Mouse (Mus musculus) naive thymus-derived CD4-positive, alpha-beta T cell, adult 5 months (primary cell): ENCODE measurements around the gene Marcks. TPM values are rescaled to one million over a fixed set of nuclear protein-coding genes. Genes with fewer than 3 reads are reported as not detected.

Source experiments
- polyA plus RNA-seq: library from polyadenylated mRNA; unstranded; fragments of 100-300 nt; shearing (Covaris generic); gene quantifications from one replicate; pipeline ENCODE4 v1.2.1, GENCODE M21; 2017

Marcks gene
- 0.50 TPM for polyA plus RNA-seq

DNA sequence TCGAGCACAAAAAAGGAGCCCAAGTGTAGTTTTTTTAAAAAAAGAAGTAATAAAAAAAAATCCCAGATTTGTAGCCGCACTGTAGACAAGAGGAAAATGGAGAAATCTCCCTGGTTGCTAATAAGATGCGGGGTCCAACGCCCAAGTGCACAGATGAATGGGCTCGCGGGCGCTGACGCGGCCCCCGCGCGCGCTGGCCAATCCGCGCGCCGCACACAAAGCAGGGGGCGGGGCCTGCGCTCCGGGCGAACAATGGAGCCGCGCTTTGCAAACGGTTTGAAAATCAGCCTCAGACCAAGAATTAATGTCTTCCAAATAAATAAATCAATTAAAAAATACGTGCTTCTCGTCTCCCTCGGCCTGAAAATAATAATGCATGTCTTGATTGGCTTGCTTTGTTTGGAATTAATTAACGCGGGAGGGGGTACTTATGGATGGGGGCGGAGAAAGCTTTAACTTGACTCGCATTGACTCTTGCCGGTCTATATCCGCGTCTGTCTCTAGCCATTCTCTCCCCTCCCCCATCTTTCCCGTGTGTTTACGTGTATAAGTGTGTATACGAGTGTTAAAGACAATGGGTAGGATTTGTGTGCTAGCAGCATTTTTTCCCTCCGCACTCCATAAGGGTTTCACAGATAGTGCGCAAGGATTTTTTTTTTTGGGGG, at the start of gene Marcks:
Gene Marcks, minus strand, starts transcription at position 143 of the 665 bp plus-strand sequence.

Other genes starting within 250 kb of the Marcks start
- gene Hdac2, start 164.4 kb downstream of the Marcks start, polyA plus RNA-seq = 105 TPM